Mouse (Mus musculus) retina, postnatal 7 days (tissue): ENCODE measurements around the gene Mcu.

Source experiments
- DNase-seq: peaks from one replicate; pipeline ENCODE4 v3.0.0-alpha.2; 2012; ENCODE audit warnings: low read depth, low spot score

Mcu gene

DNA sequence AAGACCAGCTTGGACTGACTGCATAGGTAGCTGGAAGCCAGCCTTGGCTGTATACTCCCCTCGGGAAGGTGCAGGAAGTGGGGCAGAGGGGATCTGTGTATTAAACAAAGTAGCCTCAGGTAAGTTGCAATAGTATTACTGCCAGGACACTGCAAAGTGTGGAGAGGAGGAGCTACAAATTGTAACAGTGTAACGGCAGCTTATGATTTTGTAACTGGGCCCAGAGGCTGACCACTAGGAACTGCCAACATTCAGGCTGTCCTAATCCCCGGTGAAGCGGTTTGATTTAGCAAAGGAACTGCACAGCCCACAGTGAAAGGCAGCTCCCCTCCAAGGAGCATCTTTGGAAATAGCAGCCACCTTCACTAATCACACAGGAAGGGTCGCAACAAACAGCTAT is 3.2 kb downstream of the Mcu start:
- no peak for DNase-seq

DNA sequence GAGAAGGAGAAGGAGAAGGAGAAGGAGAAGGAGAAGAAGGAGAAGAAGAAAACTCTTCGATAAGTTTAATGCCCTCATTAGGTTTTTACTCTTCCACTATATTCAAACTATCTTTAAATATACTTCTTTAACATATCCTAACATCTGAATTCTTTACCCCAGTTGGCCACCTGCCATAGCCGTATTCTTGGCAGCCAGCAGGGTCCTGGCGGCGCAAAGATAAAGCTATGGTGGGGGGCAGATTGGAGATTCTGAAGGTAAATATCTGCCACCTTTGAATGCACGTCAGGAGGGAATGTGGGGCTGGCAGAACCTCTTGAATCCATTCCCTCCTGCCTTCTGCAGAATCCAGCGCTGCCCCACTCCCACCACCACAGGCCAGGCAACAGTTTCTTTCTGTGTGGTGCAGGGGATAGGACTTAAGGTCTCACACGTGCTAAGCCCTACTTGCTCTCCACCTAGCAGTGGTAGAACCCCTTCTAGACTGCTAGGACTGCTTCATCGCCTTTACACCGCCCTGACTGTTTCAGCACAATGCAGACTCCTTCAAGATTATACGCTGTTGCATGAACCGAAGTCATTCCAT is 11.5 kb downstream of the Mcu start:
- DNase-seq: no peak

DNA sequence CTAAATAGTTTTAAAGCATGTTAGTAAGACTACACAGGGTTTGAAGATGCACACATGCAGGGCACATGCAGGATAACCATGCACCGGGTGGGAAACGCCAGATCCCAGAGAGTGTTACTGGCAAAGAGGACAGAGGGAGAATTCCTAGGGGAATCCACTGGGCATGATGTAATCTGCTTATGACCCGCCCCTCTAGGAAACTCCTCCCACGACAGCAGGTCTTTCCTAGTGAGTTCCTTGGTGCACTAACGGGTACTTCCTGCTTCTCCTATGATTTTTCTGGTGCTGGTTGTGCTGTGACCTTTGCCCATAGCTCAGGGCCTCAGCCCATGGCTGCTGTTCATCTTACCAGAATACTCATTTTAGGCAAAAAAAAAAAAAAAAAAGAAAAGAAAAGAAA is 12.6 kb downstream of the Mcu start:
- DNase-seq: no peak

DNA sequence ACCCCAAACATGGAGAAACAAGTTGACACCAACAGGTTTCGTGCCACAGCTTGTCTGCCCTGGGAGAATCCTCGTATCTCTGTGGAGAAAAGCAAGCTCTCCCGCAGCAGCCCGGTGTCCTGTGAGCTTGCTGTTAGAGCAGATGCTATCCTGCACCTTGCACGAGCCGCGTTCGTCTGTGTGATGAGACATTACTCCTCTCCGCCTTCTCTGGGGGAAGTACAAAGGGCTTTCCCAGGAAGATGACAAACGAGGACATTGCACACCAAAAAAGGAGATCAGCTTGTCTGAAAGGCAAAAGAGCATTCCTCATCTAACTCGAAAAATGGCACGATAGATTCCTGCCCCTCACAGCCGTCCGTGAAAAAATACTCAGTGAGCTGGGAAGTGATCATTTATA is 13.6 kb downstream of the Mcu start:
- DNase-seq: no peak

DNA sequence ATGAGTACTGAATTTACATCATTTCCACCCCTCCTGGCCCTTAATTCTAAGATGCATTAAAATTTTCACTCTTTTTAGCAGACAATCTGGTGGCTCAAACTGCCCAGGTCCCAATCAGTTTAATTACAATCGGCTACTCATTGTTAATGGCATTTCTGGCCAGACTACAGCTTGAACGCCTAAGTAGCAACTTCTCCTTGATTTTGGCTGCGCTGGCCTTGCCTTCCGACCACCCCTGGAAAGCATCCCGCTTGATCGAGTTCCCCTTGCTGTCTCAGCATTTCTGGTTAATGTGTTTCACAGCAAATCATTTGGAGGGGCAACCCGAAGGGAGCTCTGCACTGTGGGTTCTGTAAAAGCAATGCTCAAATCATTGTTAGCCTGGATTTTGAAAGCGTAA is 14.4 kb downstream of the Mcu start:
- no peak for DNase-seq

DNA sequence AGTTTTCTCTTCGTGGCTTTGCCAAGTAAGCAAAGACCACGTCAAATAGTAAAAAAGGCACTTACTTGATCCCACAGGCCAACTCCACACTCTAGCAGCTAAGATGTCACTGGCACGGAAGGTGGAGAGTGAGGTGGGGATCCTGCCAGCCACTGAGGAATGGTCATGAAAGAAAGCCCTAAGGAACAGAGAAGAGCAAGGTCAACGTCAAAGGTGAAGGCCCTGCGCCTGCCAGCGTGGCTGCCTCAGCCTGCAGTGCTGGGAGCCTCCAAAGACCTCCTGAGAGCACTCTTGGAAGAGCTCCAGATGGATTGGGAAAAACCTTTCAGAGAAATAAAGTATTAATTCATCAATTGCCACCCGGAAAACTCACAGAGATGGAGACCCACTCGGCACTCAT is 16.0 kb downstream of the Mcu start:
- DNase-seq: no peak

DNA sequence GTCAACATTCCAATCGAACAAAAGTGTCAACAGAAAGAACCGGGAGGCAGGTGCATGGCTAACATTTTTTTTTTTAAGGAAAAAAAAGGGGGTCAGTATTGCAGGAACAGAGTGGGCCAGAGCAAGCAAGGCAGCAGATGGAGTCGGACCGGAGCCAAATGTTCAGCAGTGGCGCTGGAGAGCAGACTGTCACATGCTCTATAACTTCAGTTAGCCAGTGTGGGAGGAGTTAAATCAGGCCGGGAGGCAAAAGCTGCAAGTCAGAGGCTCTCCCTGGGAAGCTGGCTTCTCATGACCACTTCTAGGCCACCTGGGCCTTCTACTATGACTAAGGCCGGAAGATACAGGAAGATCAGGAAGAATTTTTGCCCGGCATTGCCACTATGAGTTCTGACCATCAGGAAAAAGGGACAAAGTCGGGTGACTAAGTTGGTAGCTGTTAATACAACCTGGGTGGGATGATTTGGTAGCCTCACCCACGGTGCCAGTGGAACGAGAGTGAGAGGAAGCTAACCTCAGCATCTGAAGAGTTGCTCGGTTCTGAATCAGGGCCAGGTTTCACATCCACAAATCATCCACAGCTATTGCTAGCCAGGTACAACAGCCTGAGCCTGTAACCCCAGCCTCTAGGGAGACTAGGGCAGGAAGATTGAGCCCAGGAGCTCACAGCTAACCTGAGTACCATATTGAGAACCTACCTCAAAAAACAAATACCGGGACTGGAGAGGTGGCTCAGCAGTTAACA is 22.5 kb downstream of the Mcu start:
- DNase-seq: no peak

DNA sequence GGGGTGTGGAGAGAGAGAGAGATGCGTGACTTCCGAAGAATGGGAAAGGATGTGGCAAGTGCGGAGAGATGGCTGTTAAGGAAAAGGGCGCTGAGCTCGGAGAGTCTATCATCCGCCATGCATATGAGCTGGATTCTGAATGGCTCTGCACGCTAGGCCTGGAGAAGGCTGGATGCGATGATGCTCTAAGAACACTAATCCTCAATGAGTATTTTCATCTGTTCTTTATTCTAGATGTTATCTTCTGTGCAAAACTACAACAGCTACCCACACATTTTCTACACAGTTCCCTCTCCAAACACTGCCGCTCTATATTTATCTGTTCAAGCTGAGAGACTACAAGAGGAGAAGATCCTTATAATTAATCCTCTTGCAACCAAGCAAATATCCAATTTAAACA is 25.9 kb downstream of the Mcu start:
- DNase-seq: no peak

DNA sequence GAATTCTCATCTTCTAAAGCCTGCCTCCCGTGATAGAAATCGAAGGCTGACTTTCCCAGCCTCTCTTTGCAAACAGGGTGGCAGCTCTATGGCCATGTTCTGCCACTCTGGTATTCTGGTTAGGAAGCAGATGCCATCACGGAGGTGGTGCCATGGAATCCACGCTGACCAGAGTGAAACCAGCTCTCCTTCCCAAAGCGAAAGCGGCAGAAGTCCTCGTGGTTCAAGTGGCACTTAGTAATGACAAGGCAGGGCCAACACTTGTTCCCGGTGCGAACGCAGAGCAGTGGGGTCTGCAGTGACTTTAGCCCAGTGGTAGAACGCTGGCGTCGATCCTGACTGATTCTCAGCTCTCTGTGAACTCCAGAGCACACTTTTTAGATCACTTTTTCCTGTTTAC is 26.6 kb downstream of the Mcu start:
- DNase-seq: no peak

DNA sequence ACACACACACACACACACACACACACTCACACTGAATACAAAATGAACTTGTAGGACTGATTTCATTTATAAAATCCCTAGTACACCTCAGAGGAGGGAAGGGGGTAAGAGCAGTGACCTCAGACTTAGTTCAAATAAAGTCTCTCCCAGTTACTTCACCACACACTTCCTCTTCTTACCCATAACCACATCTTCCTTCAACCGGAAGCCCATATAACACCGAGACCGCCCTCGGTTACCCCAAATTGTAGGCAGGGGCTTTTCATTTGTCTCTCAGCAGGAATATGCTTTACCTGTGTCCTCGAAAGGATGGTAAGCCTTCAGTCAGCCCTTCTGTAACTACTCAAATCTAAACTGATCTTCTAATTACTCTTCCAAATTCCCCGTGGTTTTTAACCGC is 27.1 kb downstream of the Mcu start:
- no peak for DNase-seq

DNA sequence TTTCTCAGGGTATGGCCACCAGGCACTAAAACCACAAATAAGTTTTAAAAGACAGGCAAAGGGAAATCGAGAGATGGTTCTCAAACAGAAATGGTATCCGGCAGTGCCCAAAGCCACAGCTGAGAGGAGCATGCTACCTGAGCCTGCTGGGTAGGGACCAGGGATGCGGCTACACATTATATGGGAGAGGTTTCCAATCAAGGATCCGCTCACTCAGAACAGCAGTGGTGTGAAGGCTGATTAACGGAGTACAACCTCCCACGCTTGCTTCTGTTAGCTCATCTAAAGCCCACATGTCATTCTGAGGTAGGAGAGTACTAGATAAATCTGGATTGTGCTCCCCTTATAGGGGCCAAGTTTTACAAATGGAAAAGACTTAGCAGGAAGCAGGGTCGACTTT is 28.4 kb downstream of the Mcu start:
- no peak for DNase-seq

DNA sequence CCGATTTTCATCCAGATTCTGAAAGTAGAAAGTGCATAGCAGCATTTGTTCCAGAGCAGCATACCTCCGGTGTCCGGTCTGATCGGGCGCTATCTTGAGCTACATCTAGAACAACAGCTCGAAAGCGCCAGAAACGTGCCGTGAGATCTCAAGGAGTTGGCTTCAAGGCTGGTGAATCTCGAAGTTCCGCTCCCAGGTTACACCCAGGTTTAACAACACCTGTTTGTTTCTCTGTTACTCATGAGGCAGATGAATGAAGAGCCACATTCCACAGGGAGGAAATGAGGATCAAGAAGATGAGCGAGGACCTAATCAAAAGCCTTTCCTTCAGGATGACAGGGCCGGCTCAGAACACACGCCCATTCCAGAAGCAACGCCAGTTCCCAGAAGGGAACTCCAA is 29.7 kb downstream of the Mcu start:
- DNase-seq: no peak

DNA sequence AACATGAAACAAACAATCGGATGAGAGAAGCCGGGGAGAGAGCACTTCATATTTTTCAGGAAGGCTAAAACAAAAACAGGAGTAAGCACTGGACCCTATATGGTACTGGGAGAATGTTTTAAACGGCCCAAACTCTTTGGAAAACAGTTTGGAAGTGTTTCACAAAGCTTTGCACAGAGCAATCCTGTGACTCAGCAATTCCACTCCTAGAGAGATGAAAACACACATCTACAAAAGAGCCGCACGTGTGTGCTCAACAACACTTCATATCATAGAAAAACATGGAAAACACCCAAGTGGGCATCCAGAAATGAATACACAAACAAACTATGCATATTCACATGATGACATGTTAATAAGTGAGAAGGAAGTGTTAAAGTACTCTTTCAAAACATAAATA is 30.9 kb downstream of the Mcu start:
- DNase-seq: no peak

DNA sequence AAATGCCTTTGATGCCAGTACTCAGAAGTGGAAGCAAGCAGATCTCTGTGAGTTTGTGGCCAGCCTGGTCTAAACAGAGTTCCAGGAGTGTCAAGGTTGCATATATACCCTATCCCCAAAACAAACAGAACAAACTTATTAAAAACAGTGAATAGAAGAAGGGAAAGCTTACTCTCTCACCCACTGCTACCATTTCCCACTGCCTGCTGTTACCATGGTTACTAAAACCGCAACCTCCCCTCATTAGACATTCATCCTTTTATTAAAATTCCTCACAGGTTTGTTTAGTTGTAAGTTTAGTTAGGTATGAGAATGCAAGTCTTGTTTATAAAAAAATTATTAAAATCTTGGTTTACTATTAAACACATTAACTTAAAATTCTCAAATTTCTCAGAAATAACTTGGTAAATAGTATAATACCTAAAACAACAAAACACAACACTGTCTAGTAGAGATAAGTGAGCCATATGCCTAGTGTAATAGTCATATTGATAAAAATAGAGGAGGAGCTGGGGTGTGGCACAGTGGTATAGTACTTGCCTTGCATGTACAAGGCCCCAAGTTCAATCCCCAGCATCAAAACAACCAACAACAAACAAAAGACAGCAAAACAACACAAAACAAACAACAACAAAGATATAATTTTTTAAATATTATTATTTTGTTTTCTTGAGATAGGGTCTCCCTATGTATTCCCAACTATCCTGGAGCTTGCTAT is 34.5 kb downstream of the Mcu start:
- no peak for DNase-seq

DNA sequence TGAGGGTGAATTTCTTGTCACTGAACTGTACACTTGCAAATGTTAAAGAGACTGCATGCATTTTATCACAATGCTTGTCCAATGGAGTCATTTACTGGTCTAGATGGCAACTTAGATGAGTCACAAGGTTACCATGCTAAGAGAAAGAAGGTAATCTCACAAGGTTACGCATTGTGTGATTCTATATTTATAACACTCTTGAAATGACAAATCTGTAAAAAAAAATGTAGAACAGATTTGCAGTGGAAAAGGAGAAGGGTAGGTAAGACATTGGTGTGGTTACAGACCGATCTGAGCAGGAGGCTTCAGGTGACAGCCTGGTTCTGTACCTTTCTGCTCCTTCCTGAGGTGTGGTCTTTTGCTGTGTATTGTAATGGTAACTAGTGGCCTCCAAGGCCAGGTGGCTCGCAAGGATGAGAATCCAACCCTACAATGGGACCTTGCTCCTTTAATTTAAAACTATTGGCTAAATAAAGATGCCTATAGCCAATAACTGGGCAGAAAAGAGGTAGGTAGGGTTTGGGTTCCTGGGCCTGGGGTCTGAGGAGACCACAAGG is 35.8 kb downstream of the Mcu start:
- no peak for DNase-seq

DNA sequence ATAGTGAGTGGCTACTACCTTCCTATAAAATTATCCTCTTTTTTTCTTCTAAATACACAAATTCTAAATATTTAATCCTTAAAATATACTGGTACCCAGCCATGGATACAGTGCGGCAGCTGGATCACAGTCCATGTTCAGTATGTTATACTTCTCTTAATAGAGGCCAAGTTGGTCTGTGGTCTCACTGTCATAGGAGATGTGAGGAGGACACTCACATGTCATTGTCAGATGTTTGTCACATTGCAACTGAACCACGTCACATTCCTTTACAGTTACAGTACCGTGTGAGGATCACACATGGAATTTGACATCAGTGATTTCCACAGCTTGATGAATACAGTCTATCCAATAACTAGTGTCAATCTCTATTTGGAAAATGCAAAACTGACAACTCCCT is 36.8 kb downstream of the Mcu start:
- no peak for DNase-seq

DNA sequence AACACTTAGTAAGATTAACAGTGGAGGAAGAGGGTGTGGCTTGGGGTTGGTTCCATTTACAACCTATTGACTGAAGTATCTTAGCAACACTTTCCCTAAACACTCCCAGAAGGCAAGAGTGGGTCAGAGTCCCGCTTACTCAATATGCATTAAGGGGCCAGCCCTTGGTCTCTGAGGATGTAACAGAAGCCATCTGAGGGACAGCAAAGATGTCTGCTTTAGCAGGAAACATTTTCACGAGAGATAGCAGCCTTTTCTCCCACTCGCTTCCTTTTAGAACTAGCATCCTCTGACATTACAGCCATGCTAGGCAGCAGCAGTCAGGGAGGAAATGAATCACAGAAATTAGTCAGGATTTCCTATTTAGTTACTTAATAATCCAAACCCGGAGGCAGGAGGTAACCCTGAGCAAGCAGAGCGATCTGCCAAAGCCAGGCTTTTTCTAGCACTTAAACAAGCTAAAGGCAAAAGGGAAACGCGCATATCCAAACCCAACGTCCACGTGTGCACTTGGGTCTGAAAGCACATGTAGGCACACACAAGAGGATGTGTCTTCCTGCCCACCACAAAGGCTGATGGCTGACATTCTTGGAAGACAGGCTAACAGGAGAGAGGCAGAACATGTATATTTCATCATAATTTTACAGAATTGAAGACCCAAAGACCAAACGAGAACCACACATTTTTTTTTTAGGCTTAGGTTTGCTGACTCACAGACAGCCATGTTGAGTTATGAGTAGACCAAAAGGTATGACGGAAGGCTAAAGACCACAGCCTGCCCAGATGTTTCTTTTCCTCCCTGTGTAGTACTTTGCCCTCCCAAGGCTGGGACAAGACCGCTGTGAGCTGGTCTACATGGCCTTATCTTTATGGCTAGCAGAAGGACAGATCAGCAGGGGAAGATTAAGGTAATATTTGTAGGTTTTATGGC is 38.4 kb downstream of the Mcu start:
- no peak for DNase-seq

DNA sequence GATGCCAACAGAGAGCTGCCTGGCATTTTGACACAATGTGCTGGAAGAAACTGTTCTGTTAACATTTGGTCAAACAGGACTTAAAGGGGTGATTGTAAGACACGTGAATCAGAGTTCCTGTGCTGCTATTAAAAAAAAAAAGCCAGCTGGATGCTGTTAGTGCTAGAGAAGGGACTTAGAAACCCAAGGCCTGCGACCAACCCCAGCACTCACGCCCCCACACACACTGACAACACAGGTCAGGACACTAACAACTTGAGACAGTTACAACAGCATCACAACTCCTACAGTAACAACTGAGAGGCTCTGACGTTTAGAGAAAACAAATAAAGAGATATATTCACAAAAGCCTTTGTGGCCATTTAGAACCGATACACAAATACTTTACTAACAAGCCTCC is 40.2 kb downstream of the Mcu start:
- no peak for DNase-seq

DNA sequence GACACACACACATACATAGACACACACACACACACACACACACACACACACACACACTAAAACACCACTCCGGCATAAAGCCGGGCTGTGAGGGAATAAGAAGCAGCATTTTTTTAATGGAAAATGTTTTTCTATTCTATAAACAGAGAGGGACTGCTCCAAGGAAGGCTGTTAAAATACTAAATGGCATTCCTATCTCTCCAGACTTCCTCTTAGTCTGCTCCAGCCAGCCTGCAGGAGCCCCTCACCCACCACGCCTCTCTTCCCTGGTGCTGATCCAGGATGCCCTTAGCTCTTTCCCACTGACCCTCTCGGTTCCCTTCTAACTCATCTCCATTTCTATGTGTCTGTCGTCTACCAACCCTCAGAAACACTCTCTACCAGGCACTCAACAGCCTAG is 44.5 kb downstream of the Mcu start:
- no peak for DNase-seq

DNA sequence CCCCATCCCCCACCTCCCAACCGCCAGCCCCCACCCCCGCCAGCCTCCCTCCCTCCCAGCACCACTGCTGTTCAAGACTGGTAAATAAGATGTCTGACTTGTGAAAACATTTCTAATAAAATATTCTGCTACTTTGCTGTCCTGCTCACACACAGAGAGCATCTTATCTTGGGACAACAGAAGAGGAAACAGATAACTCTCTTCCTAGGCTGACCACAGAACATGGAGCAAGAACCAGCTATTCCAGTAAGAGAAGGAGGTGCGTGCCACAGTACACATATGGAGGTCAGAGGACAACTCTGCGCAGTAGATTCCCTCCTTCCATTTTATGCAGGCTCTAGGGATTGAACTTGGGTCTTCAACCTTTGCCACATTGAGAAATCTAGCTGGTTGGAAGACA is 45.2 kb downstream of the Mcu start:
- DNase-seq: no peak

DNA sequence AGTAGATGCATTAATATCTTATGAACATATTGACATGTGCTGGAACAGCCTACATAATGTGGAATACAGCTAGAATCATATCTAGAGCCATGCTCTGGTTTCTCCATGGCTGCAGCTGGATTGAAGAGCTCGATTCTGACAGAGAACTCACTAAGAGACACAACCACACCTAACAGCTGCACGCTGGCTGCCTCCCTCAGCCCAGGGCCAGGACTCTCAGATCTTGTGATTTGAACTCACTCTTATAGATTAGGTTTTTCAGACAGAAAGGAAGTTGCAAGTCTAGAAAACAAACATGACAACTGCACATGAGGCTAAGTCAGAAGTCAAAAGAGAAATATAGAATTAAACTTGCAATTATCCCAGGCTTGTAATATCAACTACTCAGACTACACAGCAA is 45.7 kb downstream of the Mcu start:
- DNase-seq: no peak

DNA sequence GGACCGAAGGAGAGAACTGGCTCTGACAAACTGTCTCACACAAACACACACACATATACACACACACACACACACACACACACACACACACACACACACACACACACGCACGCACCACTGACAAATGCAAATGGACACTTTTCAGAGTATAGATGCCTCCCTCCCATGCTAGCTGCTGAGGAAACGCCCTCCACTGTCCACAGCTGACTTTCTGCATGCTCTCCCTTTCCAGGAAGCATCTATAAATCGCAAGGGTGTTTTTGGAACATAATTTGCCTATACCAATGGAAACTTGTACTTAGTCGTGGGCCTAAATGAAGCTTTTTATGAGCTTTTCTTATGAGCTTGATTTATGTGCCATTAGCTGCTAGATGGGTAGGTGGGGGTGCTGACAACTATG is 46.1 kb downstream of the Mcu start:
- DNase-seq: no peak
